In the genomic region with DNA sequence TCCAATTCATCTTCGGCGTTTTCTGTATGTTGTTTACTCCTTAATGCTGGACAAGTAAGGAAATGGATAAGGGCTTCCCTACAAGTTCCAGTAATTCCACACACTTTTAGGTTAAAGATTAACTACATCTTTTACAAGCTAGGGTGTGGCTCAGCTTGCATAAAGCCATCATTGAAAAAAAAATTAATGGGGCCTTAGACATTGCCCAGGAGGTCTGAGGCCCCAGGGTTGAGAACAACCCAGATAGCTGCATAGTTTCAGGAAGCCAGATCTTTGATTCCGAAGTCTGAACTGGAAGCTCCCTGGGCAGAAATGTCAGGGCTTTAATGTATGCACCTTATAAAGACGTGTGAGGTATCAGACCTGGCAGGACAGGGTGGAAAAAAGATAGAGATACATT, we compare ENCODE assay signal across 13 mouse cellular contexts. TPM values are rescaled to one million over a fixed set of nuclear protein-coding genes. Genes with fewer than 3 reads are reported as not detected.
"Had no signal": no experiment of that assay in that cellular context is flagged by ENCODE, and none has a peak within 500 bp of the region (broad histone marks: within the 10 kb centered on the region; RNA-seq: fewer than 3 reads in every experiment).

No protein-coding gene starts in this region.

- H3K4me2 ChIP-seq: limb, embryonic 13.5 days; neural tube, embryonic 12.5 days had no signal

- H3K9me3 ChIP-seq: limb, embryonic 13.5 days; neural tube, embryonic 12.5 days had no signal

- H3K27ac ChIP-seq: limb, embryonic 13.5 days; liver, embryonic 14.5 days; neural tube, embryonic 12.5 days had no signal

- H3K9ac ChIP-seq: limb, embryonic 13.5 days; liver, embryonic 14.5 days; neural tube, embryonic 12.5 days had no signal

- H3K4me3 ChIP-seq: limb, embryonic 13.5 days; neural tube, embryonic 12.5 days had no signal

- H3K36me3 ChIP-seq: limb, embryonic 13.5 days; neural tube, embryonic 12.5 days had no signal

- DNase-seq: kidney, adult 9 months; kidney, postnatal 14 days; left cerebral cortex, postnatal 4 days; lung, adult 2 months; lung, postnatal 14 days; midbrain, embryonic 14.5 days; spleen, adult 18-20 months; thymus, adult 18-20 months; thymus, postnatal 14 days had no signal

RNA-seq across cellular contexts. Expression of gene Sgpp2, which starts 2.8 kb away (rescaled TPM):
- total RNA-seq: megakaryocyte-erythroid progenitor cell, adult 5-6 weeks had no signal
